Mouse (Mus musculus): ENCODE data around the gene Cpt1c. TPM values are rescaled to one million over a fixed set of nuclear protein-coding genes. Genes with fewer than 3 reads are reported as not detected.
A peak's percentile ranks its signal among the peaks of the same experiment; 100 is the strongest.
"Not testable (repeated sequence)": the region's sequence is repeated elsewhere in the genome, so short reads cannot be mapped to it uniquely, and the experiment has no call there.

Cpt1c gene
- polyA plus RNA-seq (2016; fragmentation: Nextera tagmentation; extraction: Ambion mirVana): 39.7 and 44.1 TPM in 2 replicates

DNA sequence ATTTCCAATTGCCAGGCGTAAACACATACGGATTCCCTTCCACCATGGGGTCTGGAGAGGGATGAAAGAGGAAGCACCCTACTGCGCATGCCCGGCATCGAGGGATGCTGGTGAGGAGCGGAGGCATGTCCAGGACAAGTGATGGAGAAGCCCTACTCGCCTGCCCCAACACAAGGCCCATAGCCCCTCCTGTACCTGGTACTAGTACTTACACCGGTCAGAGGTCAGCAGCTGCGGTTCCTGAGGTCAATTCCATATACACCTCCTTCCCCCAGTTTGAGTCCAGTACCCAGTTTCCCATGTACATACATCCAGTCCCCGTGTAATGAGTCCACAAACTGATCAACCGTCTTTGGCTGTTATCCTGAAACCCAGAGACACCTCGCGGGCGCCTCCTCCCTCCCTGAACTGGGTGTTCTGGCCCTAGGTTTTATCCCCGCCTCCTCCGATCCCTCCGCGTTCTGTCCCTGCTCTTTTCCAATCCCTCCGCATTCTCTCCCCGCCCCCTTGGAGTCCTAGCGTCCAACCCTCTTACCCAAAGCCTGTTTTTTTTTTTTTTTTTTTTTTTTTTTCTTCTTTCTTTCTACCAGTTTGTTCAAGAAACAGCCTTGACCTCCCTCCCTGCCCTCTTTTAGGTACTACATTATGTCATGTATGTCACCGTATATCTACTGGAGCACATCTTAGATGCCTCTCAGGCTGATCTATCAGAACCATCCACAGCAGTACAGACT is at the start of gene Cpt1c:
TSS of gene Cpt1c (minus strand) at position 469 of the 734 bp plus-strand sequence.
- H3K4me2 ChIP-seq (replicated peaks): peak within 1 kb of the TSS; percentile 81
- 2% methylated on average over 22 of the region's 22 CpGs for WGBS
- H3K4me1 ChIP-seq: peaks cover 32% of the 10 kb centered on the region
- peak within 1 kb of the TSS; percentile 80 for H3K27ac ChIP-seq
- H3K9ac ChIP-seq: peak within 1 kb of the TSS; percentile 64
- no peaks in the 10 kb centered on the region for H3K9me3 ChIP-seq
- ATAC-seq (ENCODE audit: low FRiP score, low read depth): peak; percentile 48
- H3K36me3 ChIP-seq: peaks cover 40% of the 10 kb centered on the region
- peak within 1 kb of the TSS; percentile 46 for H3K4me3 ChIP-seq
- no peaks in the 10 kb centered on the region for H3K27me3 ChIP-seq (replicated peaks)

DNA sequence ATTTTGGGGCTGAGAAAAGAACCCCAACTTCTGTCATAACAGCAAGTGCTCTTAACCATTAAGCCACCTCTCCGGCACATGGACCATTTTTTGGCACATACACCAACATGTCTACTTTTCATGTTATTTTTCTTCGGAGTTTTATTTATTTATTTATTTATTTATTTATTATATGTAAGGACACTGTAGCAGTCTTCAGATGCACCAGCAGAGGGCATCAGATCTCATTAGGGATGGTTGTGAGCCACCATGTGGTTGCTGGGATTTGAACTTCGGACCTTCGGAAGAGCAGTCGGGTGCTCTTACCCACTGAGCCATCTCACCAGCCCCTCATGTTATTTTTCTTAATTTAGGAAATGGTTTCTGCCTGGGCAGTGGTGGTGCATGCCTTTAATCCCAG is 49.1 kb upstream of the Cpt1c start:
- ATAC-seq (ENCODE audit: low FRiP score, low read depth); H3K4me2 ChIP-seq (replicated peaks); H3K9ac ChIP-seq; H3K4me3 ChIP-seq; H3K27ac ChIP-seq; H3K9me3 ChIP-seq; H3K4me1 ChIP-seq; H3K27me3 ChIP-seq (replicated peaks): not testable (repeated sequence)
- 84% methylated on average over 5 of the region's 5 CpGs for WGBS
- peaks cover 22% of the 10 kb centered on the region for H3K36me3 ChIP-seq

DNA sequence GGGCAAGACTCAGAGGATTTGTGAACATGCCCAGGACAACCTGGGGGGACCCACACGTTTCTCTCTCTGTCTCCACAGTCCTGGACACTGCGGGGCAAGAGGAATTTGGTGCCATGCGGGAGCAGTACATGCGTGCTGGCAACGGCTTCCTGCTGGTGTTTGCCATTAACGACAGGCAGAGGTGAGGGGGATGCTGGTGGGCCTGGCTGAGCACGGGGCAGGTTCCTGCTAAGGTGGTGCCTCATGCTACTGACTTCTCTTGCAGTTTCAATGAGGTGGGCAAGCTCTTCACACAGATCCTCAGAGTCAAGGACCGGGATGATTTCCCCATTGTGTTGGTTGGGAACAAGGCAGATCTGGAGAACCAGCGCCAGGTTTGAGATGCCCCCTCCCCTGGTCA is 45.6 kb upstream of the Cpt1c start:
- WGBS: 73% methylated on average over 9 of the region's 9 CpGs

DNA sequence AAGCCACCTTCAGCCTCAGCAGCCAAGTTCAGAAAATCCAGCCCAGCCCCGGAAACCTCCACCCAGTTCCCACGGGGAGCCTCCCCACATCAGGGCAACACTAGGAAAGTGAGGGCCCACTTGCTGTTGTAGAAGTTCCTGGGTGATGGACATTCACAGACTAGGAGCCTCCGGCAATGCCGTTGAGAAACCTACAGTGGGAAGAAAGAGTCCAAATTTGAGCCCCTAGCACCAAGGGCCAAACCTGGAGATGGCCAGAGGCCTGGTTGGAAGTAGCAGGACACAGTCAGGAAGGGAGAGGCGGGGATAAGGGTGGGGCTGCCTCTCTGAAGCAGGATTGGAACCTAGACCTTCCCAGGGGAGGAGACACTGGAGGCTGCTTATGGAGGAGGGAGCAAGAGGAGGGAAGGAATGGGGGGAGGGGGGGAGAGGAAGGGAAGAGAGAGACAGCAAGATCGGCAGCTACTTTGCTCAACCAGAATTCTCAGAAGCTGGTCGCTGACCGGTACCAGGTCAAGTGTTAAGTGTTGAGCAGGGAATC is 44.5 kb upstream of the Cpt1c start:
- peaks cover 26% of the 10 kb centered on the region for H3K4me1 ChIP-seq
- H3K9me3 ChIP-seq: no peaks in the 10 kb centered on the region
- no peaks in the 10 kb centered on the region for H3K36me3 ChIP-seq
- no peaks in the 10 kb centered on the region for H3K27me3 ChIP-seq (replicated peaks)
- no peak overlapping the region for H3K4me3 ChIP-seq
- no peak overlapping the region for H3K9ac ChIP-seq
- WGBS: 44% methylated on average over 8 of the region's 8 CpGs
- H3K27ac ChIP-seq: no peak overlapping the region
- peak overlapping the region; percentile 90 for H3K4me2 ChIP-seq (replicated peaks)
- ATAC-seq (ENCODE audit: low FRiP score, low read depth): no peak

More for the DNA sequence above, 45.6 kb upstream of the Cpt1c start:
- H3K27ac ChIP-seq: no peak overlapping the region
- no peak overlapping the region for H3K9ac ChIP-seq
- H3K9me3 ChIP-seq: no peaks in the 10 kb centered on the region
- H3K36me3 ChIP-seq: no peaks in the 10 kb centered on the region
- H3K27me3 ChIP-seq (replicated peaks): no peaks in the 10 kb centered on the region
- no peak overlapping the region for H3K4me3 ChIP-seq
- no peak overlapping the region for H3K4me2 ChIP-seq (replicated peaks)
- H3K4me1 ChIP-seq: peaks cover 18% of the 10 kb centered on the region
- ATAC-seq (ENCODE audit: low FRiP score, low read depth): no peak

DNA sequence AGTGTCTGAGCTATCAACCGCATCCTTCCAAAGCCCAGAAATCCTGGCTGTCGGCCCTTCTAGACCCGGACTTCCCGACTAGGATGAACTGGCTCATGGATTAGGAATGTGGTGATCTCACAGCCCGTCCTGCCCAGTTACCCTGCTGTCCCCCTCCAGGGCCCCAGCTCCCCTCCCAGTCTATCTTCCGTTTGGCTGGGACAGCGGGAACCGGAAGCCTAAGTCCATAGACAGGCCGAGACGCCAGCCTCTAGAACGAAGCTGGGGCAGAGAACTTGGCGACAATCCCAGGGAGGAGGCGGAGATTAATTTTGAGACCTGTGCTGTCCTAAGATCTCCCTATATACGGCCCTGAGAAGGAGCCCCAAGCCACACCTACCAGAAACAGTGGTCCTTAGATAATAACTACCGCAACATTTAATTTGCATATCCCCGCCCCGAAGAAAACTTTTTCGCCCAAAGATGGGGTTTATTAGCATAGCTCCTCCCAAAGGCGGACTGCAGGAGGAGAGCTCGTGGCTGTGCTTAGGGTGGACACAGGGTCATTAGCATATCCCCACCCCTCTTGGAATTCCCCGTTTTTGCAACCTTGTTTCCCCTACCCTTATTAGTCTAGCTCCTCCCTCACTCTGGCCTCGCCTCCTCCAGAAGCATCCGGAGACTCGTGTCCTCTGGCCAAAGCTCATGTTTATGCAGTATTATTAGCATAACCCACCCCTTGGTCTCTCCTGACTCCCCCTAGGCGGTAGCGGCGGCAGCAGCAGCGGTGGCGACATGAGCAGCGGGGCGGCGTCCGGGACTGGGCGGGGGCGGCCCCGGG is 42.8 kb upstream of the Cpt1c start, which contains the start of gene Rras:
TSS of gene Rras (plus strand) at position 720 of the 820 bp plus-strand sequence.
- peak within 1 kb of the TSS; percentile 70 for H3K27ac ChIP-seq
- ATAC-seq (ENCODE audit: low FRiP score, low read depth): peak; percentile 77
- H3K4me2 ChIP-seq (replicated peaks): peak within 1 kb of the TSS; percentile 90
- H3K27me3 ChIP-seq (replicated peaks): no peaks in the 10 kb centered on the region
- peaks cover 26% of the 10 kb centered on the region for H3K4me1 ChIP-seq
- H3K36me3 ChIP-seq: peaks cover 12% of the 10 kb centered on the region
- H3K4me3 ChIP-seq: peak within 1 kb of the TSS; percentile 95
- WGBS: under 1% methylated on average over 36 of the region's 36 CpGs
- no peaks in the 10 kb centered on the region for H3K9me3 ChIP-seq
- peak within 1 kb of the TSS; percentile 64 for H3K9ac ChIP-seq

DNA sequence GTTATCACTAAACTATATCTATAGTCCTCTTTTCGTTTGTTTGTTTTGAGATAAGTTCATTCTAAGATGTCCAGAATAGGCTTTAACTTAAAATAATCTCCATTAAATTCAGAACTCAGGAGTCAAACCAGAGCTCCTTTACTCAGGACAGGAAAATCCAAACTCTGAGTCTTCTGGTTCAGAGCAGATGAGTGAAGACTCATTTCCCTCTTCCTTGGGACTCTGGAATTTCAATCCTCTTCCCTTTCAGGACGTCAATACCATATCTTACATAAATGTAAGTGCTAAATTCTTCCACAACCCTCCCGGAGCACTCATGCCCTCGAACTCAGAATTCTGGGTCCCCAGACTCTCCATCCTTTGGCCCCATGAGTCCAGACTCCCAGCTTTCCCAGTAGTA is 42.1 kb upstream of the Cpt1c start:
- H3K9me3 ChIP-seq: no peaks in the 10 kb centered on the region
- peak overlapping the region; percentile 70 for H3K27ac ChIP-seq
- WGBS: 5% methylated on average over 4 of the region's 4 CpGs
- H3K4me2 ChIP-seq (replicated peaks): peak overlapping the region; percentile 90
- H3K36me3 ChIP-seq: peaks cover 19% of the 10 kb centered on the region
- peak overlapping the region; percentile 95 for H3K4me3 ChIP-seq
- H3K27me3 ChIP-seq (replicated peaks): no peaks in the 10 kb centered on the region
- peak overlapping the region; percentile 53 for H3K9ac ChIP-seq
- ATAC-seq (ENCODE audit: low FRiP score, low read depth): no peak
- H3K4me1 ChIP-seq: peaks cover 26% of the 10 kb centered on the region

DNA sequence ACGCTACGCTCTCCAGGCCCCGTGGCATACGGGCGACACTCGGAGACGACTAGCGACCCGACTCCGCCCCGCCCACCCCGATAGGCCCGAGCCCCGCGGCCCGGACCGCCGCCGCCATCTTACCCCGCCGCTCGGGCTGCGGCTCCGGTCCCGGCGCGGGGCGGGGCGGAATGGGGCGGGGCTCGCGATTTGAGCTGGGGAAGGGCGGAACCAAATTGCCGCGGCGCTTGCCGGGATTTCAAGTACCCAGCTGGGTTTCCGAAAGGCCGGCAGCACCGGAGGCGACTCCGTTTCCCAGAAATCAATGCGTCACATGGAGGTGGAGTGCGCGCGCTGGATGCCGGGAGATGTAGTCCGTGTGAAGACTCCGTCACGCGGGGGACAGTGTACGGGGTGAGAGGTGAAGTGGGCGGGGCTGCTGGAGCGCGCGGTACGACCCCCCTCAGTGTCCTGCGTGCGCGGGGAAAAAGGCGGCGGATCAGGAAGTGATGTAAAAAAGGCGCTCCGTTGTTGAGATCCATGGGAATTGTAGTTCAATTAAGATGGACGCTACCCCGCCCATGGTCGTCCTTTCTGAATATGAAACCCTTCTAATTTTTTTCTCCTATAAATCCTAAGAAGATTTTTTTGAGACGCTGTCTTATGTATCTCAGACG is 41.4 kb upstream of the Cpt1c start, which contains the start of gene Scaf1:
TSS of gene Scaf1 (minus strand) at position 407 of the 656 bp plus-strand sequence.
- H3K27ac ChIP-seq: peak within 1 kb of the TSS; percentile 70
- peaks cover 26% of the 10 kb centered on the region for H3K4me1 ChIP-seq
- peak; percentile 93 for ATAC-seq (ENCODE audit: low FRiP score, low read depth)
- H3K9ac ChIP-seq: peak within 1 kb of the TSS; percentile 91
- peak within 1 kb of the TSS; percentile 95 for H3K4me3 ChIP-seq
- under 1% methylated on average over 69 of the region's 69 CpGs for WGBS
- H3K36me3 ChIP-seq: peaks cover 25% of the 10 kb centered on the region
- no peaks in the 10 kb centered on the region for H3K27me3 ChIP-seq (replicated peaks)
- H3K4me2 ChIP-seq (replicated peaks): peak within 1 kb of the TSS; percentile 90
- H3K9me3 ChIP-seq: no peaks in the 10 kb centered on the region

DNA sequence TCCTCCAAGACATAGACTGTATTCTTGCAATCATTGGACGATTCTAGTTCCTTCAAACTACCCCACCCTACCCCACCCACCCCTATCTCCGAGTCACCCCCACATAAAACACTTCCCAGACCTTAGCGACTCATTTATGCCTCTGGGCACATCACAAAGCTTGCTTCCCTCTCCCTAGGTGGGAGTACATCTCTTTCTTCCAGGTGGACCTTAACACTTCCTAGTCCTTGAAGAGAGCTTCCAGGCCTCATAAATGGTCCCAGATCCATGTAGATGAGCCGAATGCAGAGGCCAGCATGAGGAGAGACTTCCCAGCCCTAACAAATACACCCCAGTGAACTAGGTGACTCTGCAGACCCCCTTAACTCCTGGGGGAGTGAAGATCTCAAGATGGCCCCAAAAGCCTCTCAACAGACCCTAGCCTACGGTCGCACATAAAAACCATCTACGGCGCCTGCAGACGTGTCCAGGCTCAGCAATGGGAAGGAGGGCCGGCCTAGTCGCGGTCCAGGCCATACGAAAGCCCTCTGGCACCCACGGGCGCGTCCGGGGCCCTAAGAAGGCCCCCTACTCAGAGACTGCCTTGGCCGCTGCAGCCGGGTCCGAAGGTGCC is 40.8 kb upstream of the Cpt1c start:
- peaks cover 26% of the 10 kb centered on the region for H3K4me1 ChIP-seq
- no peaks in the 10 kb centered on the region for H3K27me3 ChIP-seq (replicated peaks)
- peak overlapping the region; percentile 91 for H3K9ac ChIP-seq
- no peaks in the 10 kb centered on the region for H3K9me3 ChIP-seq
- peak overlapping the region; percentile 95 for H3K4me3 ChIP-seq
- H3K27ac ChIP-seq: peak overlapping the region; percentile 37
- H3K4me2 ChIP-seq (replicated peaks): peak overlapping the region; percentile 90
- 2% methylated on average over 20 of the region's 20 CpGs for WGBS
- ATAC-seq (ENCODE audit: low FRiP score, low read depth): no peak; the same call in 1 of the 2 replicates
- peaks cover 28% of the 10 kb centered on the region for H3K36me3 ChIP-seq

DNA sequence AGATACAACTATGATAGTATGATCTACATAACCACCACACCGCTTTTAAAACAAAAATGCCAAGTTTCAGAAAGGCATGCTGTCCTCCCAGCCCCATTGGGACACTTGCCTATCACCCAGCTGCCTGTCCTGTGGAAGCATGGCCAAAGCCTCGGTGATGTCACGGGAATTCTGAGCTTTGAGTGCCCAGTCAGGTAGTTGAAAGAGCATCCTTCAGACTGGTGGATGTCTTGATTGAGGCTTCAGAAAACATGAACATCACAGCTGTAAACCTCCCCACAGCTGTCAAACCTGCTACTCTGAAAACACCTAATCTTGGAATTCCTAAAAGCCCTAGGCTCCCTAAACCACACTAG is 39.4 kb upstream of the Cpt1c start:
- Histone ChIP-seq H3K9me3 (no peaks in the 10 kb centered on the region), H3K4me3 (no peak overlapping the region), H3K4me1 (peaks cover 26% of the 10 kb centered on the region), H3K27me3 (replicated peaks) (no peaks in the 10 kb centered on the region), H3K9ac (no peak overlapping the region), H3K27ac (no peak overlapping the region), H3K4me2 (replicated peaks) (peak overlapping the region; percentile 90; the same call in 1 of the 2 replicates), H3K36me3 (peaks cover 42% of the 10 kb centered on the region)
- ATAC-seq (ENCODE audit: low FRiP score, low read depth): no peak
- 94% methylated on average over 3 of the region's 3 CpGs for WGBS

DNA sequence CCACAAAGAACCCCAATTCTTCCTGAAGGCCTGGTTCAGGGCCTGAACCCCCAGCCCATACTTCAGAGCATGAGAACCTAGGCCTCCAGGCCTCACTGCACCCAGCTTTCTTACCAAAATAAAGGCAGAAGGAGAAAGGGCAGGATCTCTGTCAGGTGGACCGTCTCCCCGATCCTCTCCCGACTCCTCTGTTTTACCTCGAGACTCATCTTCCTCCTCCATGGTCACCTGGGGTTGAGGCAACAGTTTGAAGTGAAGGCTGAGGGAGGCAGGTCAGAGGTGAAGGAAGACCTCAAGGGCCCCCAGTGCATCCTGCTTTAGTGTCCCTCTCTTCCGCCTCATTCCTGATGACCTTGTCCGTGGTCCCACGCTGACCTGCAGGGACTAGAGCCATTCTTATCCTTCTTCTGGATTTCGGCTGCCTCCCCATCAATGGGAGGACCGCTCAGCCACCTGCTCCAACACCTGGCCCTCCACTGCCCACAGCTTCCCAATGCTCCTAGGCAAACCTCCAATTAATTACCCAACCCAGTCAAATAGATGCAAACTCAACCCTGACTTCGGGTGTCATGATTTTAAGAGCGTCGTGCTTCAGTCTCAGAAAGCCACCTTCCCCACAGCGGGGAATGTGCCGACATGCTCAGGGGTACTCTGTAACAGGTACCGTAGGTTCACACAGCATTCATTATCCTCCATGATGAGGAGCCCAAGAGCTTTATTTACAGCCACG is 38.9 kb upstream of the Cpt1c start:
- WGBS: 96% methylated on average over 16 of the region's 16 CpGs
- H3K36me3 ChIP-seq: peaks cover 48% of the 10 kb centered on the region
- no peak overlapping the region for H3K4me3 ChIP-seq
- no peaks in the 10 kb centered on the region for H3K9me3 ChIP-seq
- H3K9ac ChIP-seq: no peak overlapping the region
- H3K4me1 ChIP-seq: peaks cover 26% of the 10 kb centered on the region
- no peak for ATAC-seq (ENCODE audit: low FRiP score, low read depth)
- no peaks in the 10 kb centered on the region for H3K27me3 ChIP-seq (replicated peaks)
- no peak overlapping the region for H3K4me2 ChIP-seq (replicated peaks)
- H3K27ac ChIP-seq: no peak overlapping the region

DNA sequence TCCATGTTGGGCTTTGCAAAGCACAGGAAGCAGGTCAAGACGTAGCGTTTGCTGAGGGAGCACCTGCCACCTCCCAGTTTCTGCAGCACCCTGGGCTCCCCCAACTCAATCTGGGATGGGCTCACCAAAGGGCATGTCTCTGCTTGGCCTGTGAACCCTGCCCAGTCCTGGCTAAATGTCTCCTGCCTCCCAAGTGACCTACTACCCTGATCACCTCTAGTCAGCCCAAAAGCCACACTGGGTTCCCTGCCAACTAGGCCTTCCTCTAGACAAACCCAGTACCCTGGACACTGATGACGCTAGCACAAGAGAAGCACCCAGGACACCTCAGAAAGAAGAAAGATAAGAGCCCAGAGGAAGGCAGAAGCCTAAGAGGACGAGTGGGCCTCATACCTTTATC is 38.2 kb upstream of the Cpt1c start:
- Histone ChIP-seq H3K4me3 (no peak overlapping the region), H3K4me2 (replicated peaks) (no peak overlapping the region), H3K4me1 (peaks cover 19% of the 10 kb centered on the region), H3K9me3 (no peaks in the 10 kb centered on the region), H3K9ac (no peak overlapping the region), H3K27ac (no peak overlapping the region), H3K27me3 (replicated peaks) (no peaks in the 10 kb centered on the region), H3K36me3 (peaks cover 55% of the 10 kb centered on the region)
- no peak for ATAC-seq (ENCODE audit: low FRiP score, low read depth)
- WGBS: 88% methylated on average over 4 of the region's 4 CpGs
